Mouse (Mus musculus) heart, adult 9 months (tissue): ENCODE measurements around the gene Olfr745.

Experiments
- DNase-seq, 2 experiments: peaks; one replicate each; pipeline ENCODE4 v3.0.0; 2022; ENCODE audit warnings: low spot score in 2 of 2

Gene Olfr745

DNA sequence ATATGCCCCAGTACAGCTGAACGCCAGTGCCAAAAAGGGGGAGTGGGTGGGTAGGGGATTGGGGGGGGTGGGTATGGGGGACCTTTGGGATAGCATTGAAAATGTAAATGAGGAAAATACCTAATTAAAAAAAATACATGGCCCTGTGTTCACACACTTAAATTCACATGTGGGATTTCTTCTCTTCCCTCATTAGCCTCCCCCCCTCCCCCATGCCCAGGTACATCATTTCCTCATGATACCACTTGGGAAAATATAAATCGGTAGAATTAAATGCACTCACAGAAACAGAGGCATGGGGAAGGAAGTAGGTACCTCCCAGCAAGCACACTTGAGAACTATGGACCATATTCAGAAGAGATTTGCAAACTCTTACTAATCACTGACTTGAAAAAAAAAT is at the start of gene Olfr745:
Olfr745 (plus strand) TSS at position 301 of the 400 bp plus-strand sequence.
- no peak for DNase-seq

GRCm38 (mm10) chr14:50614579-50614978 is 24.6 kb upstream of the Olfr745 start, which contains the start of gene Olfr744:
TSS of gene Olfr744 (plus strand) at chr14:50614879.
- no peak for DNase-seq

DNA sequence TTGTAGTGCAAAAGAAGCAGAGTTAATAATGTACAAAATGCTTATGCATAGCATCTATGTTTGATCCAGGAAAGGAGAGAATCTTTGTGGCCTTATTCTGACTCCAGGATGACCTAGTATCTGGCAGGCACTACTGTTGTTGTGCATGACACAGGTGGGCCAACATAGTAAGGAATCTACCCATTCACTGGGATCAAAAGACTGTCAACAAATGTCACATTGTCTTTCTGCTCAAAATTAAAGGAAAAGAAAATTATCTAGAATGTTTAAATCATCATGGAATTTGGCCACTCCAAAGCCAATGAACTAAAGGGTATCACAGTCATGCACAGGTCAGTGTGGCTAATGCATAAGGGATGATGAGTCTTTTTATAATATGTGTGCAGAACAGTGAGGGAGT is 7.6 kb downstream of the Olfr745 start, which contains the start of gene Olfr746:
Olfr746 (plus strand) TSS at position 301 of the 400 bp plus-strand sequence.
- DNase-seq = no peak

GRCm38 (mm10) chr14:50693106-50693505 is 53.9 kb downstream of the Olfr745 start, which contains the start of gene Olfr747:
TSS of gene Olfr747 (minus strand) at chr14:50693206.
- no peak for DNase-seq
